13 mouse cellular contexts compared by ENCODE assay signal in the genomic region with DNA sequence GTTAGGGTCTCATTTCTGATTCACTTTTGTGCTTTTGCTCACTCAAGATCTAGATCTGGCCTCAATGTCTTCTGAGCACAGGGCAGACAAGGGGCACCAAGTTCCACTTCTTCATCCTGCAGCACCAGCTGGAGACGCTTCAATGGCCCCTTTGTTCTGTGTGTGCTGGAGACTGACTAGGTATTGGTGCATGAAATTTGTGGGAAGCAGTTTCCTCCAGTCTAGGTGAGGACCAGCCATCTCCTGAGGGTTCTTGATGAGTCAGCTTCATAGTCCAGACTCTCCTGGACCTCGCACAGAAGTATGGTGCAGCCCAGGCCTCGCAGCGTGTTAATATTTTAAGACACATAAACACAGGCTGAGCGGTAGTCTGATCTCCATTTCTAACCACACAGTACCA.
"Had no signal": no experiment of that assay in that cellular context is flagged by ENCODE, and none has a peak within 500 bp of the region (broad histone marks: within the 10 kb centered on the region; RNA-seq: fewer than 3 reads in every experiment).

No protein-coding gene starts in this region.

- H3K4me3 ChIP-seq: intestine, embryonic 15.5 days; liver, embryonic 15.5 days; neural tube, embryonic 12.5 days had no signal

- ATAC-seq: intestine, embryonic 15.5 days; lung, postnatal 0 days had no signal

- H3K27me3 ChIP-seq: intestine, embryonic 15.5 days; liver, embryonic 15.5 days; neural tube, embryonic 12.5 days had no signal

- DNase-seq: kidney, adult 18-20 months; kidney, postnatal 10 days; lung, adult 2 months; lung, postnatal 36 days; midbrain, embryonic 14.5 days; right cerebral cortex, postnatal 25 days; thymus, adult 18-20 months; thymus, postnatal 14 days had no signal

- H3K9me3 ChIP-seq: intestine, embryonic 15.5 days; liver, embryonic 15.5 days; neural tube, embryonic 12.5 days had no signal

- H3K4me2 ChIP-seq: intestine, embryonic 15.5 days; liver, embryonic 11.5 days; liver, embryonic 15.5 days; neural tube, embryonic 12.5 days had no signal

- H3K27ac ChIP-seq: intestine, embryonic 15.5 days; liver, embryonic 15.5 days; neural tube, embryonic 12.5 days had no signal

- H3K36me3 ChIP-seq: intestine, embryonic 15.5 days; liver, embryonic 15.5 days; neural tube, embryonic 12.5 days had no signal

- H3K4me1 ChIP-seq: liver, embryonic 15.5 days had no signal

- H3K9ac ChIP-seq: intestine, embryonic 15.5 days; liver, embryonic 15.5 days; neural tube, embryonic 12.5 days had no signal
